Mouse (Mus musculus) left cerebral cortex, adult 9 months (tissue): ENCODE measurements around the gene Tesmin.

Source experiments
- DNase-seq, 2 experiments: peaks; one replicate each; pipeline ENCODE4 v3.0.0; 2022; ENCODE audit warnings: low spot score in 2 of 2

Tesmin gene

GRCm38 (mm10) chr19:3440667-3441066 is 52.0 kb downstream of the Tesmin start:
- DNase-seq: no peak

DNA sequence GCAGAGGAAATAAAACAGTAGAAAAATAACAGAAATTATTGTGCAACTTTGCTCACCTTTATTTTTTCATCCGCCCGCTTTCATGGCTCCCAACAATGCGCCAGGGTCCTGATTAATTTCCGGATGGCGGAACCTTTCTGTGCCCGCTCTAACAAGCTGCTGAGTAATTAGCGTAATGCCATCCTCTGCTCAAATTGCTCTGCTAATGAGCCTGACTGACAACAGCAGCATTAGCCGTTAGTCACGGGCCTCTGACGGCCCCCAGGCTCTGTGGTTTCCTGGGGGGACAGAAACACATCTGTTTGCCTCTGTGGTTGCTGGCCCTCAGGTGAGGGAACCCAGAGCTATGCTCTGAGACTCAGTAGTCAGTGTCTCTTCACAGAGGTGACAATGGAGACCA is 52.4 kb downstream of the Tesmin start:
- DNase-seq: no peak

DNA sequence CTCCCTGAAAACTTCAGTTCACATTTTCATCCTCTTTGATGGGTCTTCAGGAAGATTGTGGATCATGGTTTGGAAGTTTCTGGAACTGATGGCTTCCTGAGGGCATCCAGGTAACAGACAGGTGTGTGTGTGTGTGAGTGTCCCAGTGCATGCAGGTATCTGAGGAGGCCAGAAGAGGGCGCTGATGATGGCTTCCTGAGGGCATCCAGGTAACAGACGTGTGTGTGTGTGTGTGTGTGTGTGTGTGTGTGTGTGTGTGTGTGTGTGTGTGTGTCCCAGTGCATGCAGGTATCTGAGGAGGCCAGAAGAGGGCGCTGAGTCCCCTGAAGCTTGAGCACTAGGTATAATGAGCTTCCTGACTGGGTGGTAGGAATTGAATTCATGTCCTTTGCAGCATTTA is 58.7 kb downstream of the Tesmin start:
- DNase-seq: no peak

- no peak for DNase-seq
These were observed 60.6 kb downstream of the Tesmin start for GRCm38 (mm10) chr19:3449248-3449647.

DNA sequence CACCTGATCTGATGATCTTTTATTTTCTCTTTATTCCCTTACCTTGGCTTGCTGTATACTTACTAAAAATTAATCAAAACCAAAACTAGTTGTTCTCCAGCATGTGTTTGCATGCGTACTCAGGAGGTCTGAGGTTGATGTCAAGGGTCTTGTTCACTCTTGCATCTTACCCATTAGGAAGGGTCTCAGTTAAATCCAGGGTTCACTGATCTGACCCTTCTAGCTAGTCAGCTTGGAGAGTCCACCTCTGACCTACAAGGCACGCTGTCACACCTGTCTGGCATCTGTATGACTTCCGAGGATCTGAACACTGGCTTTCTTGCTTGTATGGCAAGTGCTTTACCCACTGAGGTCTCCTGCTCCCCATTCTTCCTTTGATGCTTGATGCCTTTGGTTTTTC is 62.1 kb downstream of the Tesmin start:
- no peak for DNase-seq

GRCm38 (mm10) chr19:3451170-3451569 is 62.5 kb downstream of the Tesmin start:
- DNase-seq: peak; percentile 22 to 84

- DNase-seq: peak in 1 of 2 experiments; percentile 16
These were observed 63.0 kb downstream of the Tesmin start for GRCm38 (mm10) chr19:3451649-3452048.
